Mouse (Mus musculus) layer of hippocampus, postnatal 36 days (tissue): ENCODE results near the gene Uqcr10. TPM values are rescaled to one million over a fixed set of nuclear protein-coding genes. Genes with fewer than 3 reads are reported as not detected.

Source experiments
- DNase-seq, 2 experiments: peaks; one replicate each; pipeline ENCODE4 v3.0.0; 2022
- total RNA-seq, 2 experiments: library from RNA; stranded (reverse); gene quantifications; 2 replicates each; pipeline ENCODE4 v1.2.3; 2021

Gene Uqcr10
- total RNA-seq = 100 to 1,000 TPM; 370 to 401 TPM

GRCm38 (mm10) chr11:4704072-4704964, at the start of gene Uqcr10, which contains the start of gene Zmat5:
Gene Uqcr10, minus strand, starts transcription at chr11:4704342.
Gene Zmat5, plus strand, starts transcription at chr11:4704678.
- DNase-seq = peak; percentile 88 to 90

GRCm38 (mm10) chr11:4752836-4753235, 48.7 kb upstream of the Uqcr10 start:
- no peak for DNase-seq

- DNase-seq = no peak
Observed at GRCm38 (mm10) chr11:4750263-4750662, 46.1 kb upstream of the Uqcr10 start.

GRCm38 (mm10) chr11:4747285-4747684, 43.1 kb upstream of the Uqcr10 start:
- DNase-seq = no peak

GRCm38 (mm10) chr11:4746733-4747132, 42.6 kb upstream of the Uqcr10 start, which contains the start of gene Cabp7:
Gene Cabp7, minus strand, starts transcription at chr11:4746778.
- no peak for DNase-seq

- DNase-seq = no peak
Observed at GRCm38 (mm10) chr11:4745969-4746368, 41.8 kb upstream of the Uqcr10 start.

GRCm38 (mm10) chr11:4744691-4745090, 40.5 kb upstream of the Uqcr10 start:
- no peak for DNase-seq

- no peak for DNase-seq
Observed at GRCm38 (mm10) chr11:4740785-4741184, 36.6 kb upstream of the Uqcr10 start.

- DNase-seq = no peak
Observed at GRCm38 (mm10) chr11:4738719-4739118, 34.6 kb upstream of the Uqcr10 start.

- no peak for DNase-seq
Observed at GRCm38 (mm10) chr11:4737682-4738081, 33.5 kb upstream of the Uqcr10 start.

- DNase-seq = no peak
Observed at GRCm38 (mm10) chr11:4736355-4736754, 32.2 kb upstream of the Uqcr10 start.

GRCm38 (mm10) chr11:4734179-4734578, 30.0 kb upstream of the Uqcr10 start:
- DNase-seq = no peak

- no peak for DNase-seq
Observed at GRCm38 (mm10) chr11:4731781-4732180, 27.6 kb upstream of the Uqcr10 start.

- DNase-seq = no peak
Observed at GRCm38 (mm10) chr11:4730913-4731312, 26.8 kb upstream of the Uqcr10 start.

GRCm38 (mm10) chr11:4730096-4730495, 26.0 kb upstream of the Uqcr10 start:
- DNase-seq = no peak

- no peak for DNase-seq
Observed at GRCm38 (mm10) chr11:4729603-4730002, 25.5 kb upstream of the Uqcr10 start.

GRCm38 (mm10) chr11:4721728-4722127, 17.6 kb upstream of the Uqcr10 start:
- DNase-seq = no peak

GRCm38 (mm10) chr11:4720900-4721580, 16.9 kb upstream of the Uqcr10 start:
- no peak for DNase-seq

GRCm38 (mm10) chr11:4720393-4720792, 16.3 kb upstream of the Uqcr10 start:
- no peak for DNase-seq

GRCm38 (mm10) chr11:4719961-4720360, 15.8 kb upstream of the Uqcr10 start:
- no peak for DNase-seq

GRCm38 (mm10) chr11:4718548-4718947, 14.4 kb upstream of the Uqcr10 start:
- no peak for DNase-seq

- DNase-seq = no peak
Observed at GRCm38 (mm10) chr11:4716530-4717236, 12.5 kb upstream of the Uqcr10 start.

GRCm38 (mm10) chr11:4715596-4715995, 11.5 kb upstream of the Uqcr10 start:
- no peak for DNase-seq
